Mouse (Mus musculus) intestine, postnatal 0 days (tissue): ENCODE measurements around the gene Eva1c. TPM values are rescaled to one million over a fixed set of nuclear protein-coding genes. Genes with fewer than 3 reads are reported as not detected.

Source experiments
- ATAC-seq: fragments of 200-750 bp; cut with Nextera tagmentation; 2 replicates; pipeline ENCODE4 v1.8.0; 2017; ENCODE audit warnings: mild to moderate bottlenecking, moderate TSS enrichment, moderate library complexity
- H3K27ac ChIP-seq: fragments of 300-500 bp; sonication (generic); 2 replicates; pipeline ENCODE4 v1.5.1; 2014; ENCODE audit warnings: mild to moderate bottlenecking, low read depth, low read length, moderate library complexity
- H3K27me3 ChIP-seq: fragments of 300-500 bp; sonication (generic); replicated peaks from 2 replicates; pipeline ENCODE4 v1.6.1; 2014; ENCODE audit warnings: low read length, mixed read lengths; ENCODE audit not compliant: control insufficient read depth, insufficient read depth
- H3K36me3 ChIP-seq: fragments of 300-500 bp; sonication (generic); 2 replicates; pipeline ENCODE4 v1.6.1; 2014; ENCODE audit warnings: mild to moderate bottlenecking, moderate library complexity; ENCODE audit not compliant: control insufficient read depth, insufficient read depth
- H3K4me1 ChIP-seq: fragments of 300-500 bp; sonication (generic); replicated peaks from 2 replicates; pipeline ENCODE4 v1.6.1; 2014; ENCODE audit warnings: antibody characterized with exemption, low read length, mixed read lengths; ENCODE audit not compliant: control insufficient read depth, insufficient read depth
- H3K4me2 ChIP-seq: fragments of 300-500 bp; sonication (generic); replicated peaks from 2 replicates; pipeline ENCODE4 v1.6.1; 2014; ENCODE audit warnings: low read depth, mild to moderate bottlenecking, moderate library complexity
- H3K4me3 ChIP-seq: fragments of 300-500 bp; sonication (generic); 2 replicates; pipeline ENCODE4 v1.5.1; 2014; ENCODE audit warnings: low read depth, low read length
- H3K9ac ChIP-seq: fragments of 300-500 bp; sonication (generic); 2 replicates; pipeline ENCODE4 v1.6.1; 2014; ENCODE audit warnings: mild to moderate bottlenecking, low read depth, low read length
- H3K9me3 ChIP-seq: fragments of 300-500 bp; sonication (generic); 2 replicates; pipeline ENCODE4 v1.6.1; 2016; ENCODE audit warnings: mixed run types; ENCODE audit not compliant: control insufficient read depth
- CTCF ChIP-seq: sonication (generic); IDR thresholded peaks from 2 replicates; pipeline ENCODE4 v1.5.1; 2016; ENCODE audit warnings: low read depth, mild to moderate bottlenecking, control low read depth, antibody characterized with exemption, moderate library complexity
- WGBS: fragments of 180-500 bp; shearing (Covaris S2); extraction: QIAGEN DNeasy Blood & Tissue Kit; methylation state at CpG from one replicate; pipeline ENCODE4 v1.1.7; 2014; 5-methylcytosine and 5-hydroxymethylcytosine counted together
- polyA plus RNA-seq: library from polyadenylated mRNA; unstranded; fragments of >200 nt; fragmentation: Nextera tagmentation; extraction: Ambion mirVana; gene quantifications from 2 replicates; pipeline ENCODE4 v1.2.1, GENCODE M21; 2015

Gene Eva1c
- polyA plus RNA-seq, 1 experiment from 2014 or later, result 0.68 TPM

DNA sequence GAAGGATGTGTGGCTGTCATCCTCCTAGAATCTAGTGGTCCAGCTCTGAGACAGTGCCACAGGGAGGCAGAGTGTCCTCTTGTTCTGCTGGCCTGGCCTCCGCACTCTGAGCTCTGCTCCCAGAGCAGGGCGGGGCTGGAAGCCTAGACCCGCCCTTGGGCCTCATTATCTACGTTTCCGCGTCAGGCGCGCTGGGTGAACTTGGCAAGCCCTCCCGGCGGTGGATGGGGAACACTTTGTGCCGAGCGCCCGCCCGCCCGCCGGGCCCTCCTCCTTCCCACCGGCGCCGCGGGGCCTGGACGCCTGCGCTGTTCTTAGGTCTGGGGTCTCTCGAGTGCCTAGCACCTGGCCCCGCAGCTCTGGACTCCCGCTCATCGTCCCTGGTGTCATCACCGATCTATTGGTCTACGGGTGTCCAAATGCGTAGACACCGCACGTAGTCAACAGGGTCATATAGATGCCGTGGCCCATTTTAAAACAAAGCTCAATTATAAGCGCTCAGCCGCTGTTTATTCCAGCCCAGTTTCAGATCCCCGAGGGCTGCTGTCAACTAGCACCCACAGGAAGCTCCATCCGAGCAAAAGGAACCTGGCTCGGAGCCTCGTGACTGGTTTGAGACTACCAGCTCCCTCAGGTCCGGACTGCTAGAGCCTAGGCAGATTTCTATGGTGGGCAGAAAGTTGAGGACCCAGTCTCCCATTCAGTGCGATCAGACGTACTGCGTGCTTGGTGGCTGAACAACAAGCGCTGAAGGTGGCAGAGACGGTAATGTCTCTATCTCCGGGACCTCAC, 3.6 kb downstream of the Eva1c start:
- H3K27me3 ChIP-seq, result peaks cover 22% of the 10 kb centered on the region
- H3K4me2 ChIP-seq, result peak overlapping the region; percentile 83
- peak overlapping the region; percentile 45 for H3K9ac ChIP-seq
- peak overlapping the region; percentile 57 for H3K27ac ChIP-seq
- no peaks in the 10 kb centered on the region for H3K9me3 ChIP-seq
- H3K4me1 ChIP-seq, result no peaks in the 10 kb centered on the region
- H3K36me3 ChIP-seq, result no peaks in the 10 kb centered on the region
- ATAC-seq, result peak; percentile 88
- under 1% methylated on average over 45 of the region's 45 CpGs for WGBS
- peak; percentile 69 for TF ChIP-seq CTCF
- H3K4me3 ChIP-seq, result peak overlapping the region; percentile 46

DNA sequence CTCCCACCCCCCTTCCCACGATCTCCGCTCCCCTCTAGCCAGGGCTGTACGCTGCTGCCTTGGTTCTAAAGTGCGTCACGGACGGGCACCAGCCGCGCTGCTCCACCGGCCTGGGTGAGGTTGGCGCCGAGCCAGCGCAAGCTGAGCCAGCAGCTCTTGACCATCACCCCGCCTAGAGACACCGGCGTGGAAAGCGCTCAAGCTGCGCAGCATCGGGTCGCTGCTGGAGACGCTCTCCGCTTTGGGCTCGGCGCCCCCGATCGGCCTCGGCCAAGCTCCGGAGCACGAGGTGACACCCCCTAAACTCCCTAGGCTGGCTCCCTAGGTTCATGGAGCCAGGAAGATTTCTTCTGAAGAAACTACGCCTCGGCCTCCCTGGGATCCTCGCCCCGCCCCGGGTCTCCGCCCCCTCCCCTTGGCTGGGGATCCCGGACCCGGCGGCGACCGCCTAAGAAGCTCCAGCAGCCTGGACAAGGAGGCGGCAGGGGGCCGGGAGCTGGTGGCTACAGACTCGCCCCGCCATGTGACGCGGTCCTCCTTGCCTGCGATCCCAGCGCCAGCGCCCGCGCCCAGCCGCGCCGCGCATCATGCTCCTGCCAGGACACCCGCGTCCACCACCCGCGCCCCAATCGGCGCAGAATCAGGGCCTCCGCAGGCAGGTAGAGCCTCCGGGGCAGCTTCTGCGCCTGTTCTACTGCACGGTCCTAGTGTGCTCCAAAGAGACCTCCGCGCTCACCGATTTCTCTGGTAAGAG, 4.3 kb downstream of the Eva1c start:
- peak; percentile 64 for ATAC-seq
- H3K27ac ChIP-seq, result no peak overlapping the region
- H3K9ac ChIP-seq, result peak overlapping the region; percentile 45
- peak overlapping the region; percentile 46 for H3K4me3 ChIP-seq
- H3K4me1 ChIP-seq, result no peaks in the 10 kb centered on the region
- H3K9me3 ChIP-seq, result no peaks in the 10 kb centered on the region
- H3K36me3 ChIP-seq, result no peaks in the 10 kb centered on the region
- WGBS, result under 1% methylated on average over 67 of the region's 67 CpGs
- no peak for TF ChIP-seq CTCF
- peaks cover 22% of the 10 kb centered on the region for H3K27me3 ChIP-seq
- H3K4me2 ChIP-seq, result peak overlapping the region; percentile 83

DNA sequence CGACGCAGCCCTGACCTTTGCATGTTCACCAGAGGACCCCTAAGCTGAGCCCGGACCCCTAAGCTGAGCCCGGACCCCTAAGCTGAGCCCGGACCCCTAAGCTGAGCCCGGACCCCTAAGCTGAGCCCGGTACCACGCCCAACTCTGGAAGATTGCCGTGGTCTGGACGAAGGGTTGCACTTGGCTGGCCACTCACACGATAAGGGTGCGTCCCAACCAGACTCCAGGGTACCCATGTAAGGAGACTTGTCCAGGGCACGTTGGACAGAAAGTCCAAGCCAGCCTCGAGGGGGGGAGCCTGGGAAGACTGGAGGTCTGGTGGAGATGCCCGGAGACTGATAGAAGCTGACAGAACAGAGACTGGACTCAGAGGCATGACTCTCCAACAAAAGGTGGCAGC, 5.2 kb downstream of the Eva1c start:
- Histone ChIP-seq H3K4me1 (no peaks in the 10 kb centered on the region), H3K4me2 (peak overlapping the region; percentile 83; the same call in 1 of the 2 replicates), H3K36me3 (no peaks in the 10 kb centered on the region), H3K9ac (no peak overlapping the region), H3K27me3 (peaks cover 22% of the 10 kb centered on the region), H3K4me3 (peak overlapping the region; percentile 46), H3K27ac (no peak overlapping the region), H3K9me3 (no peaks in the 10 kb centered on the region)
- ATAC-seq, result no peak
- 29% methylated on average over 15 of the region's 15 CpGs for WGBS
- no peak for TF ChIP-seq CTCF

DNA sequence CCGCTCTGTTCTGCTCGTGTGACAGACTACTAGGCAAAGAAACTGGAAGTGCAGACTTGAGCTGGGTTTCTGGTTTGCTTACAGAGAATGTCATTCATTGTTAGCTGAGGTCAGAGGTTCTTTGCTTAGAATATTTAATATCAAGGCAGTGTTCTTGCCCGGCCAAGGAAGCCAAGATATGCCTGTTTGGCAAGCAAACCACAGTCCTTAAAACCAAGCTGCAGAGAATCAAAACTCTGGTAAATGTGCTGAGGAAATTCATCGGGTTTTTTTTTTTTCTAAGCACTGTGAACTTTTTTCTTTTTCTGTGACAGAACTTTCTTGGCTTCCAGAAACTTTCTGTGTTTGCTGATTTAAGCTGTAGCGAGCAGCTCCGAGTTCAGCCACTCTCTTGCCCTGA, 6.0 kb downstream of the Eva1c start:
- no peak overlapping the region for H3K4me2 ChIP-seq
- H3K36me3 ChIP-seq, result no peaks in the 10 kb centered on the region
- H3K27me3 ChIP-seq, result peaks cover 22% of the 10 kb centered on the region
- 48% methylated on average over 6 of the region's 6 CpGs for WGBS
- H3K4me3 ChIP-seq, result no peak overlapping the region
- H3K4me1 ChIP-seq, result no peaks in the 10 kb centered on the region
- no peaks in the 10 kb centered on the region for H3K9me3 ChIP-seq
- no peak for ATAC-seq
- H3K27ac ChIP-seq, result no peak overlapping the region
- no peak overlapping the region for H3K9ac ChIP-seq
- no peak for TF ChIP-seq CTCF

GRCm38 (mm10) chr16:90833041-90833791, 6.7 kb downstream of the Eva1c start:
- Histone ChIP-seq H3K27me3 (peaks cover 22% of the 10 kb centered on the region), H3K27ac (no peak overlapping the region), H3K36me3 (no peaks in the 10 kb centered on the region), H3K4me2 (no peak overlapping the region), H3K4me3 (no peak overlapping the region), H3K9ac (no peak overlapping the region), H3K9me3 (no peaks in the 10 kb centered on the region), H3K4me1 (no peaks in the 10 kb centered on the region)
- no peak for ATAC-seq
- peak; percentile 24 for TF ChIP-seq CTCF
- 55% methylated on average over 9 of the region's 9 CpGs for WGBS

DNA sequence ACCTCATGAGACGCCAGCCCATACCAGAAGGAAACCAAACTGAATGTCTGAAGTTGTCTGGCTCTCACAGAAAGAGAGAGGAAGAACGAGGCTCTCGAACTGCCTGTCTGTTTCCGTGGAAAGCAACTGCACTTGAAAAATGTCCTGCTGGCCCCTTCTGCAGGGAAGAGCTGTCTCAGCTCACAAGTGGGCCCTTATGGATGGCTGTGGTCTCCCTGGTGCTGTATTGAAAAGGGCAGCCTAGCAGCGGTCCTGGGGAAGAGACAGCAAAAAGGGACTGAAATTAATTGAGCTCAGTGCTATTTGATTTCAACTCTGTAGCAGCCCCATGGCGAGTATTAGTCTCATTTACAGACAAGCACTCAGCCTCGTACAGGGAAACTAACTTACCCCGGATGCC, 10.9 kb downstream of the Eva1c start:
- no peak overlapping the region for H3K4me2 ChIP-seq
- H3K9me3 ChIP-seq, result no peaks in the 10 kb centered on the region
- 68% methylated on average over 8 of the region's 8 CpGs for WGBS
- no peak for ATAC-seq
- H3K9ac ChIP-seq, result no peak overlapping the region
- H3K4me3 ChIP-seq, result no peak overlapping the region
- H3K36me3 ChIP-seq, result no peaks in the 10 kb centered on the region
- H3K27me3 ChIP-seq, result 0 out of 2 replicates have a peak, but pooled peaks cover 3% of the 10 kb centered on the region
- no peaks in the 10 kb centered on the region for H3K4me1 ChIP-seq
- TF ChIP-seq CTCF, result no peak
- no peak overlapping the region for H3K27ac ChIP-seq
